Mouse (Mus musculus) CH12.LX (cell line): ENCODE data around the gene P2rx1. TPM values are rescaled to one million over a fixed set of nuclear protein-coding genes. Genes with fewer than 3 reads are reported as not detected.

ENCODE experiments used
- DNase-seq: peaks from one replicate; pipeline ENCODE4 v3.0.0-alpha.2; 2013; ENCODE audit errors: extremely low read depth
- H3K27ac ChIP-seq: 2 replicates; pipeline ENCODE4 v1.5.1; 2012; ENCODE audit warnings: low read depth, mild to moderate bottlenecking, control low read depth, moderate library complexity; ENCODE audit not compliant: insufficient read depth
- H3K27me3 ChIP-seq: replicated peaks from 2 replicates; pipeline ENCODE3; 2012; ENCODE audit warnings: inconsistent platforms
- H3K36me3 ChIP-seq, 2 experiments: replicated peaks in 1 of 2; 2 replicates each; pipeline versions ENCODE3 to v1.6.1; 2012; ENCODE audit warnings: inconsistent platforms in 1 of 2, low read length in 1 of 2, mild to moderate bottlenecking in 1 of 2, mixed read lengths in 1 of 2, moderate library complexity in 1 of 2; ENCODE audit not compliant: control insufficient read depth in 1 of 2, insufficient read depth in 1 of 2
- H3K4me1 ChIP-seq, 2 experiments: 2 replicates each; pipeline ENCODE4 v1.6.1; 2012; ENCODE audit warnings: inconsistent platforms in 1 of 2, moderate library complexity in 1 of 2; ENCODE audit not compliant: insufficient read depth in 2 of 2, control insufficient read depth in 1 of 2
- H3K4me2 ChIP-seq: 2 replicates; pipeline ENCODE4 v1.6.1; 2012; ENCODE audit warnings: low read depth, mild to moderate bottlenecking, control low read depth; ENCODE audit not compliant: poor library complexity, insufficient read depth, severe bottlenecking
- H3K4me3 ChIP-seq, 3 experiments: fragments of 150-350 bp in 1 of 3; sonication (generic) in 1 of 3; replicated peaks in 1 of 3; 2 replicates each; pipeline versions ENCODE3 to v1.5.1; 2011 to 2012; ENCODE audit warnings: low read depth in 2 of 3, low read length in 2 of 3, mild to moderate bottlenecking in 2 of 3, moderate library complexity in 2 of 3, control low read depth in 1 of 3, improper control_type of control experiment in 1 of 3, inconsistent platforms in 1 of 3, mixed read lengths in 1 of 3; ENCODE audit not compliant: poor library complexity in 1 of 3
- H3K79me2 ChIP-seq: replicated peaks from 2 replicates; pipeline ENCODE4 v1.6.1; 2012; ENCODE audit warnings: mild to moderate bottlenecking, moderate library complexity; ENCODE audit not compliant: control insufficient read depth, poor library complexity, insufficient read depth, severe bottlenecking; ENCODE audit errors: extremely low read depth
- H3K9ac ChIP-seq: 2 replicates; pipeline ENCODE4 v1.6.1; 2012; ENCODE audit warnings: low read depth, mild to moderate bottlenecking, control low read depth, moderate library complexity; ENCODE audit not compliant: insufficient read depth
- H3K9me3 ChIP-seq: replicated peaks from 2 replicates; pipeline ENCODE3; 2012; ENCODE audit warnings: low read length, inconsistent platforms, mixed read lengths
- BHLHE40 ChIP-seq: IDR thresholded peaks from 2 replicates; pipeline ENCODE4 v1.6.1; 2011; ENCODE audit warnings: mild to moderate bottlenecking, low read depth, low read length, improper control_type of control experiment
- EP300 ChIP-seq: IDR thresholded peaks from 2 replicates; pipeline ENCODE4 v1.6.1; 2011; ENCODE audit warnings: low read length, improper control_type of control experiment
- GABPA ChIP-seq: IDR thresholded peaks from 2 replicates; pipeline ENCODE4 v1.6.1; 2012; ENCODE audit warnings: low read depth, low read length, improper control_type of control experiment, inconsistent platforms; ENCODE audit not compliant: insufficient replicate concordance
- HCFC1 ChIP-seq: IDR thresholded peaks from 2 replicates; pipeline ENCODE4 v1.6.1; 2012; ENCODE audit warnings: low read depth, mild to moderate bottlenecking, inconsistent platforms, low read length, improper control_type of control experiment
- IRF4 ChIP-seq: IDR thresholded peaks from 2 replicates; pipeline ENCODE4 v1.6.1; 2014; ENCODE audit warnings: low read depth, mild to moderate bottlenecking, inconsistent platforms, low read length, improper control_type of control experiment
- JUN ChIP-seq: IDR thresholded peaks from 2 replicates; pipeline ENCODE4 v1.6.1; 2011; ENCODE audit warnings: low read depth, mild to moderate bottlenecking, low read length, improper control_type of control experiment, moderate library complexity; ENCODE audit not compliant: insufficient read depth
- MAFK ChIP-seq: IDR thresholded peaks from 2 replicates; pipeline ENCODE4 v1.6.1; 2011; ENCODE audit warnings: low read length, improper control_type of control experiment; ENCODE audit not compliant: insufficient replicate concordance
- MAZ ChIP-seq: IDR thresholded peaks from 2 replicates; pipeline ENCODE4 v1.6.1; 2012; ENCODE audit warnings: low read depth, mild to moderate bottlenecking, inconsistent platforms, low read length, improper control_type of control experiment, moderate library complexity
- MEF2A ChIP-seq: IDR thresholded peaks from 2 replicates; pipeline ENCODE4 v1.6.1; 2014; ENCODE audit warnings: low read depth, mild to moderate bottlenecking, inconsistent platforms, low read length, improper control_type of control experiment, borderline replicate concordance
- MXI1 ChIP-seq: IDR thresholded peaks from 2 replicates; pipeline ENCODE4 v1.6.1; 2011; ENCODE audit warnings: mild to moderate bottlenecking, low read depth, low read length, improper control_type of control experiment
- NRF1 ChIP-seq: IDR thresholded peaks from 2 replicates; pipeline ENCODE4 v1.6.1; 2014; ENCODE audit warnings: low read depth, mild to moderate bottlenecking, inconsistent platforms, low read length, improper control_type of control experiment, moderate library complexity
- POLR2A ChIP-seq: IDR thresholded peaks from 2 replicates; pipeline ENCODE4 v1.6.1; 2011; ENCODE audit warnings: low read depth, mild to moderate bottlenecking, improper control_type of control experiment, low read length
- RAD21 ChIP-seq: IDR thresholded peaks from 2 replicates; pipeline ENCODE4 v1.6.1; 2011; ENCODE audit warnings: low read depth, mild to moderate bottlenecking, low read length, improper control_type of control experiment, moderate library complexity
- SIN3A ChIP-seq: IDR thresholded peaks from 2 replicates; pipeline ENCODE4 v1.6.1; 2012; ENCODE audit warnings: low read length, improper control_type of control experiment, inconsistent platforms
- SMC3 ChIP-seq: IDR thresholded peaks from 2 replicates; pipeline ENCODE4 v1.6.1; 2011; ENCODE audit warnings: low read depth, low read length, improper control_type of control experiment
- TBP ChIP-seq: conservative IDR thresholded peaks from 2 replicates; pipeline ENCODE4 v1.6.1; 2011; ENCODE audit warnings: low read depth, low read length, improper control_type of control experiment
- TCF12 ChIP-seq: IDR thresholded peaks from 2 replicates; pipeline ENCODE4 v1.6.1; 2014; ENCODE audit warnings: low read depth, mild to moderate bottlenecking, inconsistent platforms, low read length, improper control_type of control experiment
- UBTF ChIP-seq: IDR thresholded peaks from 2 replicates; pipeline ENCODE4 v1.6.1; 2012; ENCODE audit warnings: low read depth, mild to moderate bottlenecking, inconsistent platforms, low read length, improper control_type of control experiment, moderate library complexity
- USF1 ChIP-seq: IDR thresholded peaks from 2 replicates; pipeline ENCODE4 v1.6.1; 2014; ENCODE audit warnings: low read depth, mild to moderate bottlenecking, inconsistent platforms, low read length, improper control_type of control experiment
- ZMIZ1 ChIP-seq: IDR thresholded peaks from 2 replicates; pipeline ENCODE4 v1.6.1; 2012; ENCODE audit warnings: low read depth, mild to moderate bottlenecking, inconsistent platforms, low read length, improper control_type of control experiment
- dilution Hi-C: fragments of 300-500 bp; cut with MboI; formaldehyde crosslinking; loops from 2 replicates; pipeline ENCODE4 v1.14.3; 2020; ENCODE audit warnings: low sequenced_read_pairs; ENCODE audit not compliant: extremely low pct_unique_long_range_greater_than_20kb, extremely low pct_ligation_motif_present
- in situ Hi-C: fragments of 300-500 bp; cut with MboI; formaldehyde crosslinking; loops from 3 replicates; pipeline ENCODE4 v1.14.3; 2019; ENCODE audit warnings: low sequenced_read_pairs, low pct_ligation_motif_present, low pct_unique_long_range_greater_than_20kb, mixed read lengths
- polyA plus RNA-seq: library from polyadenylated mRNA; unstranded; fragments of >175 nt; gene quantifications from 2 replicates; pipeline ENCODE4 v1.2.1, GENCODE M21; 2012; ENCODE audit warnings: low read depth; ENCODE audit not compliant: insufficient read length
- total RNA-seq, 2 experiments: library from RNA; depleted of rRNA; stranded (reverse); fragments of 300-350 nt in 1 of 2; fragments of >200 nt in 1 of 2; gene quantifications; 2 replicates each; pipeline ENCODE4 v1.2.3; 2012 to 2014

Gene P2rx1
- total and polyA plus RNA-seq, 3 experiments, result 15.9 to 23.3 (median 21.5) TPM

DNA sequence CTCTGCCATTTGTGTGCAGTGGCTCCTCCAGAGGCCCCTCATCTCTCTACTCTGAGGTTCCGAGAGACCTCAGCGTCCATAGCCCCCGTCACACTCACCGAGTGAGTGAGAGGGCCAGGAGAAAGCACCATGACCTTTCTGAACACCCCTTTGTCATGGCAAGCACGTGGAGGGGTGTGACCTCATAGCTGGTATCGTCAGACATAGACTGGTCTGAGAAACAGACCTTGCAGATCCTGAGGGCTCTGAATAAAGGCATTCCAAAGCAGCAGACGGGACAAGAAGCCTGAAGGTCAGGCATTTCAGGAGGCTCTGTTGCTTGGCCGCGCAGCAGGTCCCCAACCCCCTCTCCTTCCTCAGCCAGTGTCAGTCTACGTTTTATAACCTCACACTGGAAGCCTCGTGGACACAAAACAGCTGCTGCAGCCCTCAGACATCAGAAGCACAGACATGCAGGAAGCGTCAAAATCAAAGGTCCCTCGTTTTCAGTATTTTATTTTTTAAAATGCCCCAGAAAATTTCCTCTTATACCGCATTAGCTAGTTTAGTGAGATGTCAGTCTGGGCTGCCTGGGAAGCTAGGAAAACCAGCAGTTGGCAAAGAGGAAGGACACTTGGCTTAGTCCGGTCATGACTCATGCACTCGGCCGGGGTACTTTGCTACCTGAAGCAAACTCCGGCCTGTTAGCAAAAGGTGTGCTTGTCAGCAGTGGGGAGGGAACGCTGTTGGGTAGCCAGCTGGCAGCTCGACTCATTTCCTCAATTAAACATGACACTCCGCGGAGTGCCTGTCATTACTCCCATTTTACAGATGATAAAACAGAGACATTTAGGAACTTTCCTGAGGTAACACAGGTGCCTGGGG is 47.5 kb upstream of the P2rx1 start:
- in situ Hi-C loops, result no loop called here
- no peak overlapping the region for H3K4me2 ChIP-seq
- TF ChIP-seq TBP (no peak), ZMIZ1 (no peak), MAZ (no peak), UBTF (no peak), MEF2A (no peak), HCFC1 (no peak), JUN (no peak), SIN3A (no peak), IRF4 (no peak), USF1 (no peak), MAFK (no peak), NRF1 (no peak), BHLHE40 (no peak), MXI1 (no peak), GABPA (no peak), TCF12 (no peak), SMC3 (no peak)
- no peaks in the 10 kb centered on the region for H3K27me3 ChIP-seq
- H3K36me3 ChIP-seq, result no peaks in the 10 kb centered on the region
- peaks cover 54 to 86% of the 10 kb centered on the region in 2 experiments for H3K4me1 ChIP-seq
- H3K9ac ChIP-seq, result no peak overlapping the region
- dilution Hi-C loops, result no loop called here
- H3K9me3 ChIP-seq, result peaks cover 17% of the 10 kb centered on the region
- no peak overlapping the region for H3K4me3 ChIP-seq
- no peak overlapping the region for H3K27ac ChIP-seq
- no peaks in the 10 kb centered on the region for H3K79me2 ChIP-seq
- no peak for DNase-seq

DNA sequence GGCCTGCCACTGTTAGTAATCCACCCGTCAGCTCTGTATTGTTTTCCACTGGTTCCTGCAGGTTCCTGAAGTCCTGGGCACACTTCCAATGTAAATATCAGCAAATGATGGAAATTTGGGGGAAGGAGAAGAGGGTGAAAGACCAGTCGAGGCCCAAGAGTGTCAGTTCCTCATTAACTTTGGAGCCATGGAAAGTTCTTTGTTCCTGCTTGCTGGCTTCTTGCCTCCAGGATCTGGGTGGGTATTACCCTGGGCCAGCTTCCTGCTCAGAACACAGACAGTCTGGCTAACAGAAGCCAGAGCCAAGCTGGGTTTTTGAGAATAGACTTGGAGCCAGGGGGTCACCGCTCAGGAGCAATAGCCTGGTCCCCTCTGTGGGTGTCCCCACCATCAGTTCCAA is 46.7 kb upstream of the P2rx1 start:
- in situ Hi-C loops, result no loop called here
- Histone ChIP-seq H3K4me1 (peaks cover 49 to 86% of the 10 kb centered on the region in 2 experiments), H3K79me2 (no peaks in the 10 kb centered on the region), H3K9me3 (peaks cover 17% of the 10 kb centered on the region), H3K4me3 (peak overlapping the region in 1 of 3 experiments; percentile 34), H3K27me3 (no peaks in the 10 kb centered on the region), H3K36me3 (no peaks in the 10 kb centered on the region), H3K4me2 (peak overlapping the region; percentile 57), H3K27ac (peak overlapping the region; percentile 96), H3K9ac (peak overlapping the region; percentile 21; the same call in 1 of the 2 replicates)
- no peak for DNase-seq
- TF ChIP-seq POLR2A (no peak), EP300 (peak; percentile 21; the same call in 1 of the 2 replicates), RAD21 (no peak)
- dilution Hi-C loops, result no loop called here
